Mouse (Mus musculus): ENCODE results near the gene Lypd4.

- TF ChIP-seq CTCF (IDR thresholded peaks at IDR 0.05; ENCODE audit: borderline replicate concordance, extremely low read depth, insufficient read depth, insufficient read length) (no peak), POLR2A (IDR thresholded peaks at IDR 0.05; ENCODE audit: borderline replicate concordance, extremely low read depth, insufficient read depth, insufficient read length, poor library complexity, severe bottlenecking) (no peak)
Measured at GRCm38 (mm10) chr7:24827181-24827580, 42.6 kb downstream of the Lypd4 start.
